Mouse (Mus musculus): ENCODE results near the gene Tmie. TPM values are rescaled to one million over a fixed set of nuclear protein-coding genes. Genes with fewer than 3 reads are reported as not detected.

Gene Tmie
- 1 to 10 TPM; 4.1 to 4.5 TPM for total RNA-seq (2021)
- long read RNA-seq, experiment 1, partial matches to known transcripts: 2 of 3 reads
- long read RNA-seq, experiment 1, other reads (novel, unspliced or antisense): 1 of 3 reads
- long read RNA-seq, experiment 2, partial matches to known transcripts: 3 of 4 reads
- long read RNA-seq, experiment 2, other reads (novel, unspliced or antisense): 1 of 4 reads

DNA sequence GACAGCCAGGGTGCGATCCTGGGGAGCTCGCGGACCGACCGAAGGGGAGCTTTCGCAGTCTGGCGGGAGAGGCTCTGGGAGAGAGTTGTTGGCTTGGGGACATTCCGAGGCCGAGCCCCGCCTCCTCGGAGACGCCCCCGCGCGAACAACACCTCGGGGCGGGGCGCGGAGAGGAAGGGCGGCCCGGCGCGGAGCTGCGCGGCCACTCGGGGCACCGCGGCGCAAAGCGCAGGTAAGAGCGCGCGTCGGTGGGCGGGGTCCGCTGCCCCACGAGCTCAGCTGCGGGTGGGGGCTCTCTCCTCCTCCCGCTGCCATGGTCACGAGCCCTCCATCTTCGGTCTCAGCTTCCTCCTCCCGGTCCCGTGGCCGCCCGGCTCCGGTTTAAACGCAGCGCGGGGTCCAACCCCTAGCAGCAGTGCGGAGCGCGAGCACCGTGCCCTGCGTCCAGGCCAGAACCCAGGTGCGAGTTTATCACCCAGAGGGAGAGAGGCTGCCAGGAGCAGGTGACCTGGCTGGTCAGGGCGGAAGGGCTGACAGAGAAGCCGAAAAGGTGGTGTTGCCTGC, at the start of gene Tmie:
Gene Tmie, minus strand, starts transcription at position 116 of the 564 bp plus-strand sequence.
- intact Hi-C loops (cut with DNase I): loop anchor here (10.0 kb wide), 1 partner anchor 245 kb away; no protein-coding TSS in a partner anchor

DNA sequence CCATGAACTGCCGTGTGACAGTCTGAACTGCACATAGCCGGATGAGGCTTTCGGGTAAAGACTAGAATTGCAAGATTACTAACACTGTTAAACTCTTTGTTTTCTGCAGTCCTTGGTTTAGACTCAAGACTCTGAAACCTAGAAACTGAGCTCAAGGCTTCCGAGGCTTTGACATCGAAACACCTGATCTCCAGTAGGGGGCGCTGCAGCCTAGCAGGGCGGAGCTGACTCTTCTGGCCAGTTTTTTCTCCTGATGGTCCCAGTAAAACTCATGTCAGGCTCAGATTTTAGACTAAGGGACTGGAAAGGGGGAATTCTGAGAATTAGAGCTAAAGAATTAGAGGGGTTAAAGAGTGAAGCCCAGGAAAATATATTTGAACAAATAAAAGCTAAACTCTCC, 42.8 kb upstream of the Tmie start:
- intact Hi-C loops (cut with DNase I): no loop called here
- peak; percentile 68 to 79 for DNase-seq (ENCODE audit: low spot score in 2 of 2)

More for the DNA sequence above, at the start of gene Tmie:
- DNase-seq (ENCODE audit: low spot score in 2 of 2): peak in 1 of 2 experiments; percentile 29

DNA sequence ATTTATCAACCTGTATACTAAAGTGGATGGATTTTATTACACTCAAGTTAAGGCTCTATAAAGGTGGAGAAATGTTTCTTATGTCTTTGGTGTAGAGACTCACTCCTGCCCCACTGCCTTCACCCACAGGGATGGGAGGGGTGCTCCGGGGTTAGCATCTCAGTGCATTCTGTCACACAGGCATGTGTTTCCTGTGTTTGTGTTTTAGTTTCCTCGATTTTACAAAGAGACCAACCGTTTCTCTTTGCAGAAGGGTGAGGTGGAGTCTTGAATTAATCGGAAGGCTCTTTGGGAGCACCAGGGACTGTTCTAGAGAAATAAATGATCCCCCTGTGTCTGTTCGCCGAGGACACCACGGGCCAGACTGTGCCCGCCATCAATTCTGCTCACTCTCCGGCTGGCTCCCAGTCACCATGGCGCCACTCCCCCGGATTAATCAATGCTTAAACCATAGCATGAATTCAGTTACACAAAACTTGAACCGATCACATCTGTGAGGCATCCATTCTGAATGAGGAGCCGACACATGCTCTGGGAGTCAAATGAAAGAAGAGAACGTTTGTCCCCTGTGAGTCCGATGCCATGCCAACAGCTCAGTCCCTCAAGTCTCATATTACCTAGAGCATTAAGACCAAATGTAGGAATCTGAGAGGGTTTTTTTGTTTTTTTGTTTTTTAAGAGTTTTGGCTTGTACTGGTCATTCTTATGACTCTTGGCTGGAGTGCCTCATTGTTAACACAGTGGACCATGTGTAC, 40.9 kb upstream of the Tmie start:
- intact Hi-C loops (cut with DNase I): no loop called here
- DNase-seq (ENCODE audit: low spot score in 2 of 2): no peak

DNA sequence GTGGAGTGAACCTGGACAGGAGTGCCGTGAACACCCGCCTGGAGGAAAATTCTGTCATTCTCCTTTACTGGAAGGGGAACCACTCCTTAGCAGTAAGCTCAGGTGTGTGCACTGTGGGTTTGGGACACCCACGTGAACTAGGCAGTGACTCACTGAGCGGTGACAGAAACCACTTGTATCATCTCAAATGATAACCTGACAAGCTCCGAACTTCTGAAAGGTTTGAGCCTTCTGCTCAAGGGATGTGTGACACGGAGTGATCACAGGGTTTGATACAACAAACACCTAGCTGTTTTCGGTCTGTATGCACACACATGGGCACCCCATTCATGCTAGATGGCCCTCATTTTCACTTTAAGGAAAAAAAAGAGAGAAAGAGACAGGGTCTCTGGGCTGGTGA, 36.9 kb upstream of the Tmie start, which contains the start of gene Fam240a:
Gene Fam240a, minus strand, starts transcription at position 76 of the 400 bp plus-strand sequence.
- DNase-seq (ENCODE audit: low spot score in 2 of 2): no peak
- intact Hi-C loops (cut with DNase I): no loop called here

DNA sequence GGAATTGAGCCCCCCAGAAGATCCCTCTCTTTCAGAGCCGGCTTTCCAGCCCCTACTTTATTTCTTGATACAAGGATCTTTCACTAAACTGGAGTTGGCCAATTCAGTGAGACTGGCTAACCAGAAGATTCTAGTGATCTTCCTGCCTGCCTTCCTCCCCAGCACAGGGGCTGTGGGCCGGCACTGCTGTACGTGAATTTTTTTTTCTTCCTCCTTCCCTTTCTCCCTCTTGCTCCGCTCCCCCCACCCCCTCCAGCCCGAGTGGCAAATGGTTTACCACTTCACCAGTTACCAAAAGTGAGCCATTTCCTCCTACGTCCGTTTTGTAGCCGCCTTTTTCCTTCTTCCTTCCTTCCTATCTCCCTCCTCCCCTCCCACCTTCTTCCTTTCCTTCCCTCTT, 35.6 kb upstream of the Tmie start:
- DNase-seq (ENCODE audit: low spot score in 2 of 2): no peak
- intact Hi-C loops (cut with DNase I): no loop called here

DNA sequence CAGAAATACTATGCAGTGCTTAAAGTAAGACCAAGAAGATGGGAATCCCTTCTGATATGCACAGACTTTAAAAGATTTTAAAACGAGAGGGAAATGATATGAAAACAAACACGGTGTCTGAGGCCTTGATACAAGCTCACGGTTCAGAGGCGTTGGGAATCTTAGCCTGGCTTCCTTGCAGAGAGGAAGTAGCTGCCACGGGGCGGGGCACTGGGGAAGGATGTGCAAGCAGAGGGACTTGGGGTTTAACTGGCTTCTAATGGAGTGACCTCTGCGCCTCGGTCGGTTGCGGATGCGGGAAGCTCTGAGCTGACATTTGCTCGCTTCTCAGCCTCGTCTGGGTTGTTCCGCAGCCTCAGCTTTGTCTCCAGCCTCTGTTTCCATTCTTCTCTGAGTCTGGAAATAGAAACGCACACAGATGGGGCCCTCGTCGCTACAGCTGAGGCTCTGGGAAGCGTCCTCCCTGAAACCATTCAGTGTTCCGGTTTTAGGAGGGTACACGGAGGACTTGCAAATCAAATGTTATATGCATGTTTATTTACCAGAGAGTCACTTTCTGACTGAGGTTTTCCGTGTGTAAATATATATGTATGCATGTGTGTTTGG, 34.8 kb upstream of the Tmie start:
- DNase-seq (ENCODE audit: low spot score in 2 of 2): no peak
- intact Hi-C loops (cut with DNase I): no loop called here

DNA sequence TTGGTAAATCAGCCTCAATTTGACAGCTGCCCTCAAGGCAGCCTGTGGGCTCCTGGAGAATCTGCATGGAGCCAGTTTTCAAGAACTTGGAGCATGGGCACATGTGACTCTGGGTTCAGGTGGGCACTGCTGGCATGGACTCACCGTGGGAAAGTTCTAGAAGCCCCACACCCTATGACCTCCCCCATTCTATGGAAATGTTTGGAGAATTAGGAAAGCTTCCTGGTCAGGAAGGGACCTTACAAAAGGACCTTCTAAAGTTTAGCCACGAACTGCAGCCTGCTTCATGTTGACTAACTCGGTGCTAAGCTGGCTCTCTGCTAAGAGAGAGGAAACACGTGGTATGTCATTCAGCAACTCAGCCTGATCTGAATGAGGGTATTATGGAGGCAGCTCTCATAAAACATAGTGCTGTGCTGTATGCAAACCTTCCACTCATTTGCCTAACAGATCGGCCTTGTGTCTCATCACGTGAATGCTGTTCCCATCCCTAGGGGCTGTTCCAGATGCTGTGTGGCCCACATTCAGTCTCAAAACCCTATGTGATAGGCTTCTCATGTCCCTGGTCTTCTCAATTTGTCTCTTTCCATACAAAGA, 29.6 kb upstream of the Tmie start:
- DNase-seq (ENCODE audit: low spot score in 2 of 2): no peak
- intact Hi-C loops (cut with DNase I): no loop called here

DNA sequence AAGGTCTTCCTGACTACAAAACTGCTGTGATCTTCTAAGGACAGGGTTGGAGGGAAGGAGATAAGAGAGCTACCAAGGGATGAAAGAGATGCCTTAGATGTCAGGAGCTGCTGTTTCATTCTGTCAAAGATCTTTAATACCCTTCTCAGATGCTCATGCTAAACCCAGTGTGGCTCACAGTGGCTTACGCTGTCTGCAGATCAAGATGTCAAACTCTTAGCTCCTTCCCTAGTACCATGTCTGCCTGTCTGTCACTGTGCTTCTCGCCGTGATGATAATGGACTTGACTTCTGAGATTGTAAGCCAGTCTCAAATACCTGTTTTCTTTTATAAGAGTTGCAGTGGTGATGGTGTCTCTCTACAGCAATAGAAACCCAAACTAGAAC, 28.7 kb upstream of the Tmie start:
- intact Hi-C loops (cut with DNase I): no loop called here

DNA sequence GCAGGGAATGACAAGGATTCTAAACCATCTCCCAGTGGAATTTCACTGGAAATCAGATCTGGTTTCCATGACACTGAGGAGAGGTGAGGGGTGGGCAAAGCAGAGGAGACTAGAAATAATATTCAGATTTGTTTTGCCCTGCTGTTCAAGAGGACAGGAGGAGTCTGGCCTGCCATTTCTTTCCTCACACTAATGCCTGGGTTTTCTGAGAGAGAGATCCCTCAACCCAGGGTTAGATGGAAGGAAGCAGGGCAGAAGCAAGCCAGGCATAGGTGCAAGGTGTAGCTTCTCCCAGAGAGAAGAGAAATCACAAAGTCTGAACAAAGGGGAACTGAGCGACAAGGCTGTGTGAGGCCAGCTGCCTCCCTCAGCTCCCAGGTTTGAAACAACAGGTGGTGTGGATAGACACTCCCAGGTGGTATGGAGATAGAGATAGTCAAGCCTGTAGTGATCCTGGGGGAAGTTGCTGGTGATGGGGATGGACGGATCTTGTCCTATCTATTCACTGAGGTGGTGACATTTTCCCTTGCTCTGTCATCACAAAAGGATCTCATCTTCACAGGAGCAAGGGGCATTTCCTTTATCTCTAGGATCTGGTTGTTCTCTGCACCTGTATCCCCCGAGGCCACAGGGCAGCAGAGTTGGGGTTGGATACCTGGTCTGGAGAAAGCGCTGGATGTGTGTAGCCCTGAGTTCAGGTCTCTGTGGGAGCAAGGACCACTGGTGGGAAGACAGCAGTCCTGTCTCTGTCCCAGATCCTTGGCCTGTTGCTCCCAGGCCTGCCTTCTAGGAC, 28.1 kb upstream of the Tmie start:
- DNase-seq (ENCODE audit: low spot score in 2 of 2): no peak
- intact Hi-C loops (cut with DNase I): no loop called here

More for the DNA sequence above, 28.7 kb upstream of the Tmie start:
- DNase-seq (ENCODE audit: low spot score in 2 of 2): no peak

DNA sequence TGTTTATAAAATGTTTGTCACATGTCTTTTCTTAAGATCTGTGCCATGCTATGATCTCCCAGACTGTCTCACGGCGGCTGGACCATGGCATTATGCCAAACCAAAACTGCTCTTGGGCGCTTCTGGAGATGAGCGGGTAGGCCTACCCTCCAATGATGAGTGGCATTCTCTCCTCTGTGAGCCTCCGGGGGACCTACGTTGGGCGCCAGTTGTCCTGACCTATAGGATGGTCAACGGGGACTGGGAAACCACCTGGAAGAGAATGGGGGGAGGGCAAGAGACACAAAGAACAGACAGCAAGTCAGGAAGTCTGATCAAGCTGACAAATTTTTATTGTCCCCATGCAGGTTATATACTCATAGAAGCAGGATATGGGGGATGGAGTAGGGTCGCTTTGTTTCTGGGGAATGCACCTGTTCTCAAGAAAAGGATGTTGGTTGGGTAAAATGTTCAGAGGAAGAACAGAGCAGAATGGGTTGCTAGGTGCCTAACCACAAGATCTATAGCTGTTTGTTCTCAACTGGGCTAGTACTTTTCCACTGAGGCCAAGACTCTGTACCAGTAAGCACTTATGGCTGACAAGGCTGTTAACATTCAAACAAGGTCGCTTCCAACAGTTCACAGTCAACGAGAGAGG, 27.4 kb upstream of the Tmie start:
- intact Hi-C loops (cut with DNase I): no loop called here
- no peak for DNase-seq (ENCODE audit: low spot score in 2 of 2)

DNA sequence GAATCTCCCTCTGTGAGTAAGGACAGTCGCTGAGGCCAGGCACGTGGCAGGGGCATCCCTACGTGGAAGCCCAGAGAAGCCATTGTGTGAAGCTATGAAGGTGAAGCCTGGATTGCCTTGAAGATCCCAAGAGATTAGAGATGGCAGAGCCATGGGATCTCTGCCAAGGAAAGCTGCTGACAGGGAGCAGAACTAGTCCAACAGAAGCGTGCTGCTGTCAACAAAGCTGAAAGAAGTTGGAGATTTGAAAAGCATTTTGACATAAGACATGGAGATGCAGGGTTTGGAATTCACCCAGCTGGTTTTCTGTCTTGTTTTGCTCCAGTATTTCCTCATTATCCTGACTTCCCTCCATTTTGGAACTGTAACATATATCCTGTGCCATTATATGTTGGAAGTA, 22.4 kb upstream of the Tmie start:
- no peak for DNase-seq (ENCODE audit: low spot score in 2 of 2)
- intact Hi-C loops (cut with DNase I): no loop called here

DNA sequence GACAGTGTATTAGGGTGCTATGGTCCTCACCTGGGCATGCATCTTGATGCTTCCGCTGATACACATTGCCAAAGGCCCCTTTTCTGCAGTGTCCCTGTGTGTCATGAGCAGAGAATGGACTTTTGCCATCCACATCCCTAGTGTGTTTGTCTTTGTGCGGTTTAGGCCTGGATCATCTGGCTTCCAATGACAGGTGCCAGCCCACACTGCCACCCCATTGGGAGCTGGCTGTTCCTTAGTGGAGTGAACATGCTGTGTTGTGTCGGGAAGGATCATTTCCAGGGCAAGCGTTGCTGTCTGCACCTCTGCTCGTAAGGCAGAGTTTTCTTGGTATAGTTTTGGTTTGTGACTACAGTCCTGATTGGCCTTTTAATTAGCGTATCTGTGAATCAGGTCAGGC, 21.3 kb upstream of the Tmie start:
- intact Hi-C loops (cut with DNase I): no loop called here
- DNase-seq (ENCODE audit: low spot score in 2 of 2): no peak

DNA sequence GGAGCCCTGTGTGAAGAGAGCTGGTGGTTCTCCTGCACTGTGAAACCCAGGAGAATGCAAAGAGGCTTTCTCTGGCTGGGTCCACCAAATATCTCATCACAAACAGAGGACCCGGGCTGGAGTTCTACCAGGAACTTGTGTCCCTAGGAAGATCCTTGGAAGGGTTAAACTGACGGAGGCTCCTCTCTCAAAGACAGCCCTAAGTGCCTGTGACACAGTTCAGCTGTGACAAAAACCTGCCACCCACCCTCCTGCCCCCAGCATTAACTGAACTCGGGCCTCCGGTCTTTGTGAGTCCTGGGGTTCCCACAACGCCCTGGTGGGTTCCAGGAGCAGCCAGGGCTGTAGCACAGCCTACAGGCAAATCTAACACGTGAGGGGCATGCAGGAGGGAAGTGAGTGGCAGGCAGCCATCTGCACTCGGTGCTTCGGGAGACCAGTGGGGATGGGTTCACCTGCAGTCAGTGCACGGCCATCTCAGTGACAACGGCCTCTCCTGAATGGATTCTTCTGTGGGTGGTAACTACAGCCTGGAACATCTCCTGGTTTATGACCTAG, 19.6 kb upstream of the Tmie start:
- intact Hi-C loops (cut with DNase I): no loop called here
- no peak for DNase-seq (ENCODE audit: low spot score in 2 of 2)

DNA sequence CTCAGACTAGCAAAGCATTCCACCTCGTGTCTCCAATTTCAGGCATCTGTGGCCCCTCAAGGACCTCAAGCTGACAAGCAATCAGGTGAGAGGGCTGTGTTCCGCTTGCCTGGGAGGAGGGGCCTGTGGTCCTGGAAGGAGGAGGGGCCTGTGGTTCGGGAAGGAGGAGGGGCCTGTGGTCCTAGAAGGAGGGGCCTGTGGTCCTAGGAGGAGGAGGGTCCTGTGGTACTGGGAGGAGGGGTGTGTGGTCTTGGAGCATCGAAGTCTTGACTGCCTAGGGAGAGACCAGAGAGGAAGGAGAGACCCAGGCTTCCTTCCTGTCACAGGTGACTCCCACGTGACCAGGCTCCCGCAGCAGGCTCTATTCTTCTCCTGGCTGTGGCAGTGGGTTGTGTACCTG, 16.7 kb upstream of the Tmie start:
- no peak for DNase-seq (ENCODE audit: low spot score in 2 of 2)
- intact Hi-C loops (cut with DNase I): no loop called here

DNA sequence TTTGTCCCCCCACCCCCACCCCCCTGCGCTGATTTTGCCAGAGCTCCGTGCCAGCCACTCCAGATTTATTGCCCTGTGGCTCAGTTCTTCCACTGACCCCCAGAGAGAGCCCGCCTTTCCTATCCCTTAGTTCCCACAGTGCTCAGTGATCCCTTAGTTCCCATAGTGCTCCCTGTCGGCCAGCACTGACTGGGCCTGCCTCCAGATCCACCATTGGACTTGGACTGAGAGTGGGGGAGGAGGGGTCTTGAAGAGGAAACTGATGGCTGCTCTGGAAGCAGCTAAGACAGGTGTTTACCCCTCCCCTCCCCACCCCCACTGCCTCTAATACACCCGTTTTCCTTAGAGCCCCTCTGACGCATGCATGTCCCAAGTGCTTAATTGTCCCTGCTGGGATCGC, 16.1 kb upstream of the Tmie start:
- no peak for DNase-seq (ENCODE audit: low spot score in 2 of 2)
- intact Hi-C loops (cut with DNase I): no loop called here

DNA sequence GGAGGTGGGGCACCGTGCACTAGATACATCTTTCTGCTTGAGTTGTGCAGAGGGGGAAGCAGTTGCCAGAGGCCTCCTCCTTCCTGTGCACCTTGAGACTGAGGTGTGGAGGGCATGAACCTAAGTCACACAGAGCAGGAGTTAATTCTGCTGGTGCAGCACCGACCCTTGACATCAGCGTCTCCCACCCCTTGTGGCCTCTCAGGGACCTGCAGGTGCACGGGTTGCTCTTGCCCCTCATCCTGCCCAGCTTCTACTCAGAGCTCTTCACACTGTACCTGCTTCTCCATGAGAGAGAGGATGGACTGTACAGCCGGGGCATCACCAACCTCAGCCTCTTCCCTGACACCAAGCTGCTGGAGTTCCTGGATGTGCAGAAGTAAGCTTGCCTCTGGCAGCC, 15.6 kb upstream of the Tmie start:
- no peak for DNase-seq (ENCODE audit: low spot score in 2 of 2)
- intact Hi-C loops (cut with DNase I): no loop called here

DNA sequence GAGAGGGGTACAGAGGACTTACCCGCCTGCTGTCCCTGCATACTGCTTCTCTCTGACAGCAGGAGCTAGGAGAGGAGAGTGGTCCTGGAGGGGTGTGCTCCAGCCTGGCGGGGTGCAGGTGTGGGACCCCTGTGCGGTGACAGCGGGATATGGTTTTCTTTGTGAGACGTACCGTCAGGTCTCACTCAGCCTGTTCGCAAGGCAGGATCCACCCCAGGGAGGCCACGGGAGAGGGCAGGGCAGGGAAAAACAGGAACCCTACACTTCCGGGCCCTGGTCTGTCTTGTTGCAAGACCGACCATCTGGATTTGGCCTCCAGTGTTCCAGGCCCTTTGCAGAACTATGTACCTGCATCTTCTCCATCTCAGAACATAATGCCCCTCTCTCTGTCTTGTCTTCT, 13.5 kb upstream of the Tmie start:
- DNase-seq (ENCODE audit: low spot score in 2 of 2): no peak
- intact Hi-C loops (cut with DNase I): no loop called here

DNA sequence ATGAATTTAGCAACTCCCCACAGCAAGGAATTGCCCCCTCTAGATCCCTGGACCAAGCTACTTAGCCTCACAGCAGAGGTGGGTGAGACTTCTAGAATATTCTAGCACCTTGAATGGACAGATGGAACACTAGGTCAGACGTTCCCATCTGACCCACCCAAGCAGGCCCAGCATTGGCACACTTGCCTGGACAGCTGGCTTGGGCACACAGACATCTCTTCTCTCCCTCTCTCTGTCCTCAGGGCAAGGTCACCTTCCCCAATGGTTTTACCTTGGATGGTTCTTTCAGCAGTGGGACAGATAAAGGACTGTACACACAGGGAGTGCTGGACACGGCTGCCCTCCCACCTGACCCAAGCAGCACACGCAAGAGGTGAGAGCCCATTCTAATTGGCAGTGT, 12.6 kb upstream of the Tmie start:
- intact Hi-C loops (cut with DNase I): no loop called here
- no peak for DNase-seq (ENCODE audit: low spot score in 2 of 2)

Data from left cerebral cortex, postnatal 14 days (tissue).